Mouse (Mus musculus): ENCODE data around the gene Lsm11.

GRCm38 (mm10) chr11:45938917-45939316 is 5.8 kb downstream of the Lsm11 start:
- TF ChIP-seq CTCF (conservative IDR thresholded peaks at IDR 0.05; ENCODE audit: insufficient read depth, insufficient read length, low read depth, low read length) (no peak), POLR2A (IDR thresholded peaks at IDR 0.05; ENCODE audit: low read depth, low read length) (no peak)

Data from kidney, adult 2 months (tissue).